Mouse (Mus musculus) adipocyte (in vitro differentiated cells): ENCODE data around the gene Pecr.

Source experiments
- DNase-seq: peaks from one replicate; pipeline ENCODE4 v3.0.0-alpha.2; 2016; ENCODE audit warnings: low spot score

The Pecr gene

GRCm38 (mm10) chr1:72283992-72284485 is at the start of gene Pecr, which contains the start of gene Tmem169:
TSS of gene Pecr (minus strand) at chr1:72284314.
TSS of gene Tmem169 (plus strand) at chr1:72284369.
- peak; percentile 92 for DNase-seq

- DNase-seq = no peak
Observed at GRCm38 (mm10) chr1:72326162-72326821, 42.2 kb upstream of the Pecr start.

- no peak for DNase-seq
Observed at GRCm38 (mm10) chr1:72323248-72323647, 39.1 kb upstream of the Pecr start.

- DNase-seq = no peak
Observed at GRCm38 (mm10) chr1:72320759-72321158, 36.6 kb upstream of the Pecr start.

GRCm38 (mm10) chr1:72316901-72317300 is 32.8 kb upstream of the Pecr start:
- no peak for DNase-seq

- DNase-seq = no peak
Observed at GRCm38 (mm10) chr1:72316409-72316808, 32.3 kb upstream of the Pecr start.

- DNase-seq = no peak
Observed at GRCm38 (mm10) chr1:72315447-72315846, 31.3 kb upstream of the Pecr start.

- DNase-seq = peak; percentile 62
Observed at GRCm38 (mm10) chr1:72313399-72314039, 29.4 kb upstream of the Pecr start.

GRCm38 (mm10) chr1:72312701-72313398 is 28.7 kb upstream of the Pecr start:
- no peak for DNase-seq

GRCm38 (mm10) chr1:72309744-72310424 is 25.8 kb upstream of the Pecr start:
- DNase-seq = no peak

GRCm38 (mm10) chr1:72308919-72309318 is 24.8 kb upstream of the Pecr start:
- no peak for DNase-seq

- DNase-seq = peak; percentile 97
Observed at GRCm38 (mm10) chr1:72307317-72307798, 23.2 kb upstream of the Pecr start, which contains the start of gene Xrcc5. TSS of gene Xrcc5 (plus strand) at chr1:72307421.

- no peak for DNase-seq
Observed at GRCm38 (mm10) chr1:72306679-72307181, 22.6 kb upstream of the Pecr start.

GRCm38 (mm10) chr1:72306241-72306640 is 22.1 kb upstream of the Pecr start:
- DNase-seq = no peak

- DNase-seq = no peak
Observed at GRCm38 (mm10) chr1:72301845-72302244, 17.7 kb upstream of the Pecr start.

- DNase-seq = no peak
Observed at GRCm38 (mm10) chr1:72295746-72296145, 11.6 kb upstream of the Pecr start.

GRCm38 (mm10) chr1:72293869-72294663 is 10.0 kb upstream of the Pecr start:
- DNase-seq = no peak

- no peak for DNase-seq
Observed at GRCm38 (mm10) chr1:72291925-72292324, 7.8 kb upstream of the Pecr start.

- DNase-seq = no peak
Observed at GRCm38 (mm10) chr1:72291421-72291820, 7.3 kb upstream of the Pecr start.

- DNase-seq = peak; percentile 71
Observed at GRCm38 (mm10) chr1:72290896-72291295, 6.8 kb upstream of the Pecr start.
